Mouse (Mus musculus): ENCODE results near the gene Sema5b. TPM values are rescaled to one million over a fixed set of nuclear protein-coding genes. Genes with fewer than 3 reads are reported as not detected.

The Sema5b gene
- total and polyA plus RNA-seq, 2 experiments from 2014 or later = 0.67 to 4.8 TPM

DNA sequence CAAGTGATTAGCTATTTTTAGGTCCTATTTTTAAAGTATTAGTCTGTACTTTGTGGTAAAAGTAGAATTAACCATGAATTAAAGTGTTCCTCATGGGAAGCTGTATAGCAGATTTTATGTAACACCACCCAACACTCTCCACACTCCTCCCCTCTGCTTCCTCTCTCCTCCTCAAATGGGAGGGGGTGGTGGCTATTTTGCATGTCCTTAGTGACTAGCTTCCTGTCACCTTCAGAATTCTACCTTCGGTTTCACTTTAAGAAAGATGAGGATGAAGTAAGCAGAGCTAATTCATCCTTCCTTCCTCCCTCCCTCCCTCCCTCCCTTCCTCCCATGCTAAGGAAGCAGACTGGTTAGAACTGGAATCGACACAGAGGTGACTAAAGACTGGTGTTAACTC, 155.2 kb downstream of the Sema5b start:
- peaks cover 21% of the 10 kb centered on the region for H3K36me3 ChIP-seq (replicated peaks; ENCODE audit: control insufficient read depth, insufficient read depth, low read length)
- WGBS = 70% methylated on average over 2 of the region's 2 CpGs

DNA sequence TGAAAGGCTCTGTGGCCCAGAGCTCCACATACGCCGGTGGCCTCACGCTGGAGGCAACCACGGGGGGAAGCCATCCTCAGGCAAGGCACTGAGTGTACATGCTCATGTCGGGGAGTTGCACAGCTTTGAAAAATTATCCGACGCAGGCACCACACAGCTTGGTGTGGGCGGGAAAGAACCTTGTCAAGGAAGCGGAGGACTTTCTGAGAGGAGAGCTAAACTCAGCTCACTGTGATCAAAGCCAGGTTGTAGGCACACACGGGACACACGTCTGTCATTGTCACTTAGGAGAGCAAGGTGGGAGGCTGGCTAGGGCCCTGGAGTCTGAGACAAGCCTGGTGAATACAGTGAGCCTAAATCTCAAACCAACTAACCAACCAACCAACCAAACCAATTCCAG, 160.9 kb downstream of the Sema5b start:
- ATAC-seq (ENCODE audit: insufficient read depth, low read depth) (no peak), DNase-seq (ENCODE audit: low spot score) (no peak)
- Histone ChIP-seq H3K27ac (ENCODE audit: low read depth) (no peak overlapping the region), H3K27me3 (ENCODE audit: control insufficient read depth, insufficient read depth, low read length) (no peaks in the 10 kb centered on the region), H3K4me2 (ENCODE audit: low read depth, low read length) (no peak overlapping the region), H3K36me3 (replicated peaks; ENCODE audit: control insufficient read depth, insufficient read depth, low read length) (peaks cover 26% of the 10 kb centered on the region), H3K4me3 (ENCODE audit: low read depth, low read length) (no peak overlapping the region), H3K9me3 (replicated peaks; ENCODE audit: control insufficient read depth, low read length) (no peaks in the 10 kb centered on the region), H3K9ac (replicated peaks; ENCODE audit: low read depth, low read length) (no peak overlapping the region), H3K4me1 (ENCODE audit: control insufficient read depth, insufficient read depth) (no peaks in the 10 kb centered on the region)
- WGBS = 77% methylated on average over 11 of the region's 11 CpGs
- TF ChIP-seq EP300 (IDR thresholded peaks at IDR 0.05; ENCODE audit: low read depth) = no peak
- no peak for TF ChIP-seq CTCF (IDR thresholded peaks at IDR 0.05; ENCODE audit: low read depth)

More for the DNA sequence above, 155.2 kb downstream of the Sema5b start:
- TF ChIP-seq CTCF (IDR thresholded peaks at IDR 0.05; ENCODE audit: low read depth) = no peak
- TF ChIP-seq EP300 (IDR thresholded peaks at IDR 0.05; ENCODE audit: low read depth) = no peak
- H3K4me2 ChIP-seq (ENCODE audit: low read depth, low read length) = no peak overlapping the region
- H3K4me1 ChIP-seq (ENCODE audit: control insufficient read depth, insufficient read depth) = no peaks in the 10 kb centered on the region
- H3K9me3 ChIP-seq (replicated peaks; ENCODE audit: control insufficient read depth, low read length) = no peaks in the 10 kb centered on the region
- DNase-seq (ENCODE audit: low spot score) (no peak), ATAC-seq (ENCODE audit: insufficient read depth, low read depth) (no peak)
- H3K4me3 ChIP-seq (ENCODE audit: low read depth, low read length) = no peak overlapping the region
- H3K9ac ChIP-seq (replicated peaks; ENCODE audit: low read depth, low read length) = no peak overlapping the region
- no peaks in the 10 kb centered on the region for H3K27me3 ChIP-seq (ENCODE audit: control insufficient read depth, insufficient read depth, low read length)
- H3K27ac ChIP-seq (ENCODE audit: low read depth) = no peak overlapping the region

DNA sequence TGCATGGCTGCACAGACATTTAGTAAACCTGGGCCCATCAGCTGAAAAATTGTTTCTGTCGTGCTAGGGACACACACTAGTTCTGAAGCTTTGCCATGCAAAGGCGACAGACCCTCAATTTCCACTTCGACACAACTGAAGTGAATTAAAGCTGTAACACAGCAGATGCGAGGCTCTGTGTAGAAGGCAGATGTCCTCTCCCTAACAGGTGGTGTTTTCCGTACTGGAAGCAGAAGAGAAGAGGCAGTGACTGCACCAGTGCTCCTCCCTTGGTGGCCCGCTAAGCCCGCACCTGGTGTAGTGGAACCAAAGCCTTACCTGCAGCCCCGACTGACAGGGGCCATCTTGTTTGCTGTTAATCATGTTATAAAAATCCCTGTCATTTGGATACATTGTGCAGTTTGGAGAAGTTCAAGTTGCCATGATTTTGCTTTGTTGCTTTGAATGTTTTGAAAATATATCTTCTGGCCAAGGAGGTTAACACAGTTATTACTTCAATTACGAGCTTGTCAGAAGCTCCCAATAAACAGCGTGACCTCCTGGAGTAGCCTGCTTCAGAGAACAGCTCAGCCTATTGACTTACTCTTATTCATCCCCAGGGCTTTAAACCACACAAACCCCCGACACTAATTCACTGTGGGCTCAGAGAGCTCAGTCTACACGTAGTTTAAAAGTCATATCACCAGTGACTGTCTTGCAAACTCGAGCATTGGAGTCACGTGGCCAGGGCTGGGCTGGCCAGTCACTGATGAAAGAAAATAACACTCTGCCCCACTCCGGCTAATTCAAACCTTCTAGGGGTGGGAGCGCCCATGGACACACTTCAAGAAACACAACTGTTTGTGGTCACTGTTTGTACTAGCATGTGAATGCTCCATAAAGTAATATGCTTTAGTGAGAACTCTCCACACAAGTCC, 163.1 kb downstream of the Sema5b start:
- 84% methylated on average over 16 of the region's 16 CpGs for WGBS
- ATAC-seq (ENCODE audit: insufficient read depth, low read depth) = no peak
- H3K4me2 ChIP-seq (ENCODE audit: low read depth, low read length) = no peak overlapping the region
- no peak overlapping the region for H3K9ac ChIP-seq (replicated peaks; ENCODE audit: low read depth, low read length)
- H3K4me3 ChIP-seq (ENCODE audit: low read depth, low read length) = no peak overlapping the region
- H3K27ac ChIP-seq (ENCODE audit: low read depth) = no peak overlapping the region
- DNase-seq (ENCODE audit: low spot score) = no peak
- H3K27me3 ChIP-seq (ENCODE audit: control insufficient read depth, insufficient read depth, low read length) = no peaks in the 10 kb centered on the region
- peaks cover 18% of the 10 kb centered on the region for H3K36me3 ChIP-seq (replicated peaks; ENCODE audit: control insufficient read depth, insufficient read depth, low read length)
- H3K9me3 ChIP-seq (replicated peaks; ENCODE audit: control insufficient read depth, low read length) = no peaks in the 10 kb centered on the region
- TF ChIP-seq CTCF (IDR thresholded peaks at IDR 0.05; ENCODE audit: low read depth) = no peak
- no peak for TF ChIP-seq EP300 (IDR thresholded peaks at IDR 0.05; ENCODE audit: low read depth)
- no peaks in the 10 kb centered on the region for H3K4me1 ChIP-seq (ENCODE audit: control insufficient read depth, insufficient read depth)

DNA sequence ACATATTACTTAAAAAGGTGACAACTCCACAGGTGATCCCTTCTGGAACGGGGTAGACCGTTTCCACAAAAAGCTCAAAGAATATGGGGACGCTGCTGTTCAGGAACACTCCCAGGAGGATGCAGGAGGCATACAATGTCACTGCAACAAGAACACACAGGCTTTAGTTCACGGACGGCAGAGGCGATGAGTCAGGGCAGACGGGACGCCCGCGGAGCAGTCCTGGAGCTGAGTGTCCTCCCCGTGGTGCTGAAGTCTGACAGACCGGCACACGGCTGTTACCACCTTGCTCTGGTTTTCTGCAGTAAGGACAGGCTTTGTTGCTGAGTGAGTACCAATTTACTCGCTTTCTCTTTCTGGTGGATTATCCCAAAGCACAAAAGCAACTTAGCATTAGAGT, 163.9 kb downstream of the Sema5b start:
- 64% methylated on average over 14 of the region's 14 CpGs for WGBS
- H3K9ac ChIP-seq (replicated peaks; ENCODE audit: low read depth, low read length) = no peak overlapping the region

DNA sequence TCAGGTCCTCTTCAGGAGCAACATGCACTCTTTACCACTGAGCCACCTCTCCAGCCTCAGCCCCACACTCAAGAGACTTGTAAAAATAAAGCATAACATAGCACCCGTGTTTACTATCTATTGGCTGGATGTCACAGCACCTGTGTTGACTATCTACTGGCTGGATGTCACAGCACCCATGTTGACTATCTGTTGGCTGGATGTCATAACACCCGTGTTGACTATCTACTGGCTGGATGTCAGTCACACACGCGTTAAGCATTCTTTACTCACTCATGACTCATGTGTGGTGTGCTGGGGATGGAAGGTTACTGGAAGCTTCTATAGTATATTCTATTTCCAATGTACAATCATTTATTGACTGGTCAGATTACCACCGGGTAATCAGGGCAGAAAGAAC, 166.1 kb downstream of the Sema5b start:
- ATAC-seq (ENCODE audit: insufficient read depth, low read depth) = no peak
- Histone ChIP-seq H3K4me1 (ENCODE audit: control insufficient read depth, insufficient read depth) (no peaks in the 10 kb centered on the region), H3K27ac (ENCODE audit: low read depth) (no peak overlapping the region), H3K9me3 (replicated peaks; ENCODE audit: control insufficient read depth, low read length) (no peaks in the 10 kb centered on the region), H3K9ac (replicated peaks; ENCODE audit: low read depth, low read length) (no peak overlapping the region), H3K4me3 (ENCODE audit: low read depth, low read length) (no peak overlapping the region), H3K36me3 (replicated peaks; ENCODE audit: control insufficient read depth, insufficient read depth, low read length) (peaks cover 18% of the 10 kb centered on the region), H3K27me3 (ENCODE audit: control insufficient read depth, insufficient read depth, low read length) (no peaks in the 10 kb centered on the region), H3K4me2 (ENCODE audit: low read depth, low read length) (no peak overlapping the region)
- no peak for DNase-seq (ENCODE audit: low spot score)
- TF ChIP-seq EP300 (IDR thresholded peaks at IDR 0.05; ENCODE audit: low read depth) (no peak), CTCF (IDR thresholded peaks at IDR 0.05; ENCODE audit: low read depth) (no peak)
- 63% methylated on average over 5 of the region's 5 CpGs for WGBS

More for the DNA sequence above, 163.9 kb downstream of the Sema5b start:
- Histone ChIP-seq H3K27ac (ENCODE audit: low read depth) (no peak overlapping the region), H3K27me3 (ENCODE audit: control insufficient read depth, insufficient read depth, low read length) (no peaks in the 10 kb centered on the region), H3K36me3 (replicated peaks; ENCODE audit: control insufficient read depth, insufficient read depth, low read length) (peaks cover 18% of the 10 kb centered on the region), H3K4me1 (ENCODE audit: control insufficient read depth, insufficient read depth) (no peaks in the 10 kb centered on the region), H3K4me2 (ENCODE audit: low read depth, low read length) (no peak overlapping the region), H3K4me3 (ENCODE audit: low read depth, low read length) (no peak overlapping the region), H3K9me3 (replicated peaks; ENCODE audit: control insufficient read depth, low read length) (no peaks in the 10 kb centered on the region)
- TF ChIP-seq EP300 (IDR thresholded peaks at IDR 0.05; ENCODE audit: low read depth) = no peak
- TF ChIP-seq CTCF (IDR thresholded peaks at IDR 0.05; ENCODE audit: low read depth) = no peak
- DNase-seq (ENCODE audit: low spot score) = no peak
- ATAC-seq (ENCODE audit: insufficient read depth, low read depth) = no peak
